Mouse (Mus musculus): ENCODE data around the gene Bmi1. TPM values are rescaled to one million over a fixed set of nuclear protein-coding genes. Genes with fewer than 3 reads are reported as not detected.
A peak's percentile ranks its signal among the peaks of the same experiment; 100 is the strongest.

The Bmi1 gene
- polyA plus RNA-seq, 1 experiment from 2014 or later = 39.8 TPM

GRCm38 (mm10) chr2:18688708-18689063 lies 11.9 kb downstream of the Bmi1 start:
- peak overlapping the region; percentile 78 for H3K4me2 ChIP-seq (replicated peaks)
- H3K4me3 ChIP-seq = peak overlapping the region; percentile 47
- peaks cover 24% of the 10 kb centered on the region for H3K4me1 ChIP-seq
- H3K27me3 ChIP-seq = peaks cover 60% of the 10 kb centered on the region
- WGBS = under 1% methylated on average over 45 of the region's 45 CpGs
- peak; percentile 45 for ATAC-seq (replicated peaks)
- no peaks in the 10 kb centered on the region for H3K9me3 ChIP-seq
- H3K36me3 ChIP-seq = peaks cover 8% of the 10 kb centered on the region
- no peak overlapping the region for H3K27ac ChIP-seq (replicated peaks)
- no peak overlapping the region for H3K9ac ChIP-seq (replicated peaks)

GRCm38 (mm10) chr2:18689064-18689921 lies 12.5 kb downstream of the Bmi1 start:
- Histone ChIP-seq H3K36me3 (peaks cover 3% of the 10 kb centered on the region), H3K27me3 (peaks cover 58% of the 10 kb centered on the region), H3K4me3 (peak overlapping the region; percentile 47), H3K4me1 (peaks cover 30% of the 10 kb centered on the region), H3K9me3 (no peaks in the 10 kb centered on the region), H3K4me2 (replicated peaks) (peak overlapping the region; percentile 78), H3K27ac (replicated peaks) (no peak overlapping the region), H3K9ac (replicated peaks) (peak overlapping the region; percentile 51)
- WGBS = under 1% methylated on average over 51 of the region's 51 CpGs
- ATAC-seq (replicated peaks) = peak; percentile 34

- under 1% methylated on average over 57 of the region's 58 CpGs for WGBS
- peaks cover 61% of the 10 kb centered on the region for H3K27me3 ChIP-seq
- peaks cover 37% of the 10 kb centered on the region for H3K4me1 ChIP-seq
- H3K36me3 ChIP-seq = no peaks in the 10 kb centered on the region
- peak overlapping the region; percentile 47 for H3K4me3 ChIP-seq
- H3K9me3 ChIP-seq = no peaks in the 10 kb centered on the region
- no peak overlapping the region for H3K27ac ChIP-seq (replicated peaks)
- H3K9ac ChIP-seq (replicated peaks) = peak overlapping the region; percentile 51
- peak overlapping the region; percentile 78 for H3K4me2 ChIP-seq (replicated peaks)
- peak; percentile 72 for ATAC-seq (replicated peaks)
Measured at GRCm38 (mm10) chr2:18690055-18690691, 13.4 kb downstream of the Bmi1 start.

GRCm38 (mm10) chr2:18690756-18691155 lies 13.9 kb downstream of the Bmi1 start:
- peak overlapping the region; percentile 47 for H3K4me3 ChIP-seq
- H3K27me3 ChIP-seq = peaks cover 64% of the 10 kb centered on the region
- no peak overlapping the region for H3K9ac ChIP-seq (replicated peaks)
- no peak for ATAC-seq (replicated peaks)
- 2% methylated on average over 9 of the region's 9 CpGs for WGBS
- H3K9me3 ChIP-seq = no peaks in the 10 kb centered on the region
- H3K36me3 ChIP-seq = no peaks in the 10 kb centered on the region
- H3K4me2 ChIP-seq (replicated peaks) = peak overlapping the region; percentile 78; the same call in 1 of the 2 replicates
- peaks cover 37% of the 10 kb centered on the region for H3K4me1 ChIP-seq
- H3K27ac ChIP-seq (replicated peaks) = no peak overlapping the region

- H3K9me3 ChIP-seq = no peaks in the 10 kb centered on the region
- peaks cover 37% of the 10 kb centered on the region for H3K4me1 ChIP-seq
- no peak for ATAC-seq (replicated peaks)
- no peak overlapping the region for H3K27ac ChIP-seq (replicated peaks)
- H3K9ac ChIP-seq (replicated peaks) = no peak overlapping the region
- no peak overlapping the region for H3K4me2 ChIP-seq (replicated peaks)
- H3K4me3 ChIP-seq = no peak overlapping the region
- no peaks in the 10 kb centered on the region for H3K36me3 ChIP-seq
- peaks cover 66% of the 10 kb centered on the region for H3K27me3 ChIP-seq
Measured at GRCm38 (mm10) chr2:18692031-18692430, 15.2 kb downstream of the Bmi1 start.

- WGBS = 4% methylated on average over 1 of the region's 1 CpGs
- Histone ChIP-seq H3K27me3 (peaks cover 62% of the 10 kb centered on the region), H3K9ac (replicated peaks) (no peak overlapping the region), H3K4me2 (replicated peaks) (no peak overlapping the region), H3K27ac (replicated peaks) (no peak overlapping the region), H3K4me3 (no peak overlapping the region), H3K36me3 (no peaks in the 10 kb centered on the region), H3K4me1 (peaks cover 37% of the 10 kb centered on the region), H3K9me3 (no peaks in the 10 kb centered on the region)
- ATAC-seq (replicated peaks) = no peak
Measured at GRCm38 (mm10) chr2:18692548-18692947, 15.7 kb downstream of the Bmi1 start.

- no peak for ATAC-seq (replicated peaks)
- Histone ChIP-seq H3K36me3 (no peaks in the 10 kb centered on the region), H3K27me3 (peaks cover 62% of the 10 kb centered on the region), H3K4me3 (peak overlapping the region; percentile 62), H3K9ac (replicated peaks) (no peak overlapping the region), H3K27ac (replicated peaks) (no peak overlapping the region), H3K4me2 (replicated peaks) (peak overlapping the region; percentile 95), H3K4me1 (peaks cover 37% of the 10 kb centered on the region), H3K9me3 (no peaks in the 10 kb centered on the region)
- WGBS = under 1% methylated on average over 5 of the region's 5 CpGs
Measured at GRCm38 (mm10) chr2:18693491-18693870, 16.7 kb downstream of the Bmi1 start.

GRCm38 (mm10) chr2:18693871-18694610 lies 17.2 kb downstream of the Bmi1 start, which contains the start of gene Spag6:
Spag6 (plus strand) TSS chr2:18694032.
- H3K27me3 ChIP-seq = peaks cover 61% of the 10 kb centered on the region
- peak within 1 kb of the TSS; percentile 62 for H3K4me3 ChIP-seq
- H3K27ac ChIP-seq (replicated peaks) = peak within 1 kb of the TSS; percentile 44
- peak within 1 kb of the TSS; percentile 95 for H3K4me2 ChIP-seq (replicated peaks)
- peak; percentile 68 for ATAC-seq (replicated peaks)
- H3K4me1 ChIP-seq = peaks cover 37% of the 10 kb centered on the region
- no peaks in the 10 kb centered on the region for H3K9me3 ChIP-seq
- peak within 1 kb of the TSS; percentile 74 for H3K9ac ChIP-seq (replicated peaks)
- H3K36me3 ChIP-seq = no peaks in the 10 kb centered on the region
- under 1% methylated on average over 55 of the region's 61 CpGs for WGBS

- H3K9me3 ChIP-seq = no peaks in the 10 kb centered on the region
- H3K4me2 ChIP-seq (replicated peaks) = peak overlapping the region; percentile 95
- no peak overlapping the region for H3K27ac ChIP-seq (replicated peaks)
- H3K4me3 ChIP-seq = peak overlapping the region; percentile 62
- peaks cover 56% of the 10 kb centered on the region for H3K27me3 ChIP-seq
- 2% methylated on average over 19 of the region's 20 CpGs for WGBS
- H3K36me3 ChIP-seq = no peaks in the 10 kb centered on the region
- ATAC-seq (replicated peaks) = peak; percentile 18; the same call in 1 of the 2 replicates
- peaks cover 32% of the 10 kb centered on the region for H3K4me1 ChIP-seq
- peak overlapping the region; percentile 74 for H3K9ac ChIP-seq (replicated peaks)
Measured at GRCm38 (mm10) chr2:18694611-18694950, 17.8 kb downstream of the Bmi1 start.

GRCm38 (mm10) chr2:18695163-18695562 lies 18.3 kb downstream of the Bmi1 start:
- no peak overlapping the region for H3K27ac ChIP-seq (replicated peaks)
- no peaks in the 10 kb centered on the region for H3K9me3 ChIP-seq
- H3K4me1 ChIP-seq = peaks cover 26% of the 10 kb centered on the region
- H3K4me3 ChIP-seq = no peak overlapping the region
- no peak overlapping the region for H3K9ac ChIP-seq (replicated peaks)
- no peak for ATAC-seq (replicated peaks)
- H3K27me3 ChIP-seq = peaks cover 59% of the 10 kb centered on the region
- H3K36me3 ChIP-seq = no peaks in the 10 kb centered on the region
- no peak overlapping the region for H3K4me2 ChIP-seq (replicated peaks)
- 4% methylated on average over 8 of the region's 8 CpGs for WGBS

- Histone ChIP-seq H3K9me3 (no peaks in the 10 kb centered on the region), H3K27me3 (peaks cover 63% of the 10 kb centered on the region), H3K4me2 (replicated peaks) (no peak overlapping the region), H3K9ac (replicated peaks) (no peak overlapping the region), H3K36me3 (no peaks in the 10 kb centered on the region), H3K4me1 (peaks cover 22% of the 10 kb centered on the region), H3K4me3 (no peak overlapping the region), H3K27ac (replicated peaks) (no peak overlapping the region)
- ATAC-seq (replicated peaks) = no peak
- 5% methylated on average over 7 of the region's 7 CpGs for WGBS
Measured at GRCm38 (mm10) chr2:18695629-18696150, 18.9 kb downstream of the Bmi1 start.

Measured in forebrain, embryonic 15.5 days (tissue).